Mouse (Mus musculus) right cerebral cortex, adult 18-20 months (tissue): ENCODE data around the gene Ripk1.

Experiments
- DNase-seq: peaks from one replicate; pipeline ENCODE4 v3.0.0; 2022; ENCODE audit warnings: mixed read lengths

Gene Ripk1

DNA sequence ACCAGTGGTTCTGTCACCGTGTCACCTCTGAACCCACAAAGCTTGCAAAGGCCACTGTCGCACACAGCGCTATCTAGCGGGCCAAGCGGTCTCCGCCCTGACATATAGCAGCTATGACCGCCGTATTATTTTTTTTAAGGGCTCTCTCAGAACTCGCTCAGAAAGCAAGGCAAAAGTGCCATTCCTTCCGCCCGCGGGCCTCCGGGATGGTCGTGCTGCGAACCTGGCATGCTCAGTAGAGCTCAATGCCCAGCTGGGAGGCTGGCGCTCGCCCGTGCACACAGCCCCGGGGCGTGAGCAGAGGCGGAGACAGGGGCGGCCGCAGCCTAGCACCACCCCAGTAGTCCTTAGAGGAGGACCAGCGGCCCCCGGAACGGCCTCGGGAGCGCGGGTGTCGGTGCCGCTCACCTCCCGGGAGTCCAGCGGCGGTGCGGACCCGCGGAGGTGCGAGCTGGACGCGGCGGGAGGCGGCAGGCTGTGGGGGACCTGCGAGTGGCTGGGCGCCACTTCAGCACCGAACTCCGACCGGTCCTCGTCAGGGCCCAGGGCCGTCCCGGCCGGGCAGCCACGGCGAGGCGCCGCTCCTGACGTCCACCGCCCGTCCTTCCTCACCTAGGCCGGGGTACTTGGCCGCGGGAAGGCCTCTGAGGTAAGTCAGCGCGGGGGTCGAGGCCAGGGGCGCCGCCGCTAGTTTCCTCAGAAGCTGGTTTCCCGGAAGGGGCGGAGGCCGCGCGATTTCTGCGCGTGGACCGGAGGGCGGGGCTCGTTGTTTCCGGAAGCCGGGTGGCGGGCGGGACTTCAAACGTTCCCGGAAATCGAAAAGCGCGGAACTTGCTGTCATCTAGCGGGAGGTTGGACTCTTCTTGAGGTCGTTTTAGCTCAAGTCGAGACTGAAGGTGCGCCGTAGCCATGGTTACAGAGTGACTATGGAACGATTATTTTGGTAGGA, at the start of gene Ripk1, which contains the start of gene Serpinb6a:
Gene Ripk1, plus strand, starts transcription at position 306 of the 949 bp plus-strand sequence.
Gene Serpinb6a, minus strand, starts transcription at position 737 of the 949 bp plus-strand sequence.
- peak; percentile 93 for DNase-seq

DNA sequence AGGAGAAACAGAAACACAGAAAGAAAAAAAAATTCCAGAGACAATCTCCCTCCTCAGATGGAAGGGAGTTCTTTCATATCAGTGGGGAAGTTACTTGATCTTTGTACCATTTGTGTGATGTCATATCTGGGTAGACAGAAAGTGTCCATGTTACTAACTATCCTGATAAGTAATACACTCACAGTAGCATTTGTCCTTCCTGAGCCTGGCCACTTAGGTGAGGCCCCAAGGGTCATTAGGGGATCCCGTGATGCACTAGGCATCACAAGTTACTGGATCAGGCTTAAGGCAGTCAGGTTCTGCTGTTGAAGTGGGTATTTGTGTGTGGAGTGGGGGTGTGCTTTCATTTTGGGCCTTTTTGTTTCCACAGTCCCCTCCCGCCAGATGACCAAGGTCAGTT, 49.2 kb upstream of the Ripk1 start:
- no peak for DNase-seq

DNA sequence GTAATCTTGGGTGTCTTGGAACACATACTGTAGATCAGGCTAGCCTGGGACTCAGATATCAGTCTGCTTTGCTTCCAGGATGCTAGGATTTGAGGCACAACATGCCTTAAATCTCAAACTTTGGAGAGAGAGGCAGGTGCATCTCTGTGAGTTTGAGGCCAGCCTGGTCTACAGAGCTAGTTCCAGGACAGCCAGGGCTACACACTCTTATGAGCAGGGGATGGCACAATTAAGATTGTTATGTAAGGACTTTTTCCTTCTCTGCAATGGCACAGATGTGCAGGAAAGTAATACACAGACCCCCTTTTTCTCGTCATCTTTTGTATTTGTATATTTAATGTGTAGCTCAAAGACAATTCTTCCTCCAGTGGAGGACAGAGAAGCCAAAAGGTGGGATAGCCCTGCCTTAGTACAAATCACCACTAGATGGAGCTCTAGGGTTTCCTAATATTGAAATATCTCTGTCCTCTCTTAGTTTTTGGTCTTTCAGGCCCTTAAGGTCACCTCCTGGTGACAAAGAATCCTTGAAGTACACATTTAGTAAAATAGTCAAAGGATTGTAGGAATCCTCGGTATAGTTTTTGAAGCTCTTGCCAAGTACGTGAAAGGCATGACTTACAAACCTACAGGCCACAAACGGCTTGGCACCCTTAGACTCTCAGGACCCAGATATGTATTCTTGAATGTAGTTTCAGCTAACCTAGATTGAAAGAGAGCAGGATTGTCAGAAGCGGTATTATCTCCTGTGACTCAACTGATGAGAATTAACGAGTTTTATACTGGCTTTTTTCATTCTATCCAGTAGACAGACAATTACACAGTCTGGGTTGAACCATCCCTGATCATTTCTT, 45.4 kb upstream of the Ripk1 start:
- DNase-seq, result no peak

DNA sequence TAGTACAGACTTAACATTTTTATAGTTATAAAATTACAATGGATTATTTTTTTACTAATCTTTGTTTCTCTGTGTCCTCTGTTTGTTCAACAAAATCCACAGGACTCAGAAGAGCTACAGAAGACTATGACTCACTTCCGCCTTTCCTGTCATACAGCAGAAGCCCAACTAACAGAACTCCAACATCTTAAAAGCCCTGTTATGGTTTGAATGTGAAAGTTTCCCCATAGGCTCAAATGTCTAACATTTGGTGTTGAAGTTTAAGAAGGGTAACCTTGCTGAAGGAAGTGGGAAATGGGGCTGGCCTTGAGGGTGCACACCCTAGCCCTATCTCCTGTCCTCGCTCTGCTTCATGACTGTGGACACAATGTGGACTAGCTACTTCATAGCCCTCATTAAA, 42.4 kb upstream of the Ripk1 start:
- no peak for DNase-seq

DNA sequence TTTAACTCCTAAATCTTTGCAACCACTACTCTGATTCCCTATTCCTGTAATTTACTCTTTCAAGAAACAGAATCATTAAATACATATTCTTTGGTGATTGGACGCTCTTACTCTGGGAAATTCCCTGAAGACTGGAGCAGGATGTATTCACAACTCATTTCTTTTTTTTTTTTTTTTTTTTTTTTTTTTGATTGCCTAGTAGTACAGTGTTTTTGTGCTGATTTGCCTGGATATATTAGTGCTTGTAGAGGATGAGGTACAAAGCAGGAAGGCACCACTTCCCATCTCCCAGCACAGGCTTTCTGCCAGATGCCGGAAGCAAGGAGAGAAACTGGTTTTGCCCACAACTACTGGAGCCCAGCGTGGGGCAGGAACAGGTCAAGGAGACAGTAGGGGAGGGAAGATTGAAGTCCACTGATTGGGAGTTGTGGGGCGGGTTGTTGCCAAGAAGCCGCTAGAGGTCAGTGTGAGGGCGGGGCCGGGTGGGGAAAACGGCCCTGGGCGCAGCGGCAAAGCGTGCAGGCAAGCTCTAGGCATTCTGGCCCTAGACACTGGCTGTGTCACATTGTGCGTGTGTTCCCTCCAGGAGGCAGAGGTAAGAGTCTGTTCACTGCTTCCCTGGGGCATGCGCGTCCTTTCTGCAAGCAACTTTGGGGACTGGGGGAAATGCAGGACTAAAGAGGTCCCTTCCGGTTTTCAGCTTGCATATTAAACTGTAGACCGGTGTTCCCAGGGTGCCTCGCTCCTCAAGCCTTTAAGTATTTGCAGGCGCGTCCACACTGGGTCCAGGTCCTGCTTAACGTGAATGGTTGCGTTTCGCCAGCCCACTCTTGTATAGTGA, 37.7 kb upstream of the Ripk1 start, which contains the start of gene Nqo2:
Gene Nqo2, plus strand, starts transcription at position 482 of the 841 bp plus-strand sequence.
- DNase-seq, result peak; percentile 48

DNA sequence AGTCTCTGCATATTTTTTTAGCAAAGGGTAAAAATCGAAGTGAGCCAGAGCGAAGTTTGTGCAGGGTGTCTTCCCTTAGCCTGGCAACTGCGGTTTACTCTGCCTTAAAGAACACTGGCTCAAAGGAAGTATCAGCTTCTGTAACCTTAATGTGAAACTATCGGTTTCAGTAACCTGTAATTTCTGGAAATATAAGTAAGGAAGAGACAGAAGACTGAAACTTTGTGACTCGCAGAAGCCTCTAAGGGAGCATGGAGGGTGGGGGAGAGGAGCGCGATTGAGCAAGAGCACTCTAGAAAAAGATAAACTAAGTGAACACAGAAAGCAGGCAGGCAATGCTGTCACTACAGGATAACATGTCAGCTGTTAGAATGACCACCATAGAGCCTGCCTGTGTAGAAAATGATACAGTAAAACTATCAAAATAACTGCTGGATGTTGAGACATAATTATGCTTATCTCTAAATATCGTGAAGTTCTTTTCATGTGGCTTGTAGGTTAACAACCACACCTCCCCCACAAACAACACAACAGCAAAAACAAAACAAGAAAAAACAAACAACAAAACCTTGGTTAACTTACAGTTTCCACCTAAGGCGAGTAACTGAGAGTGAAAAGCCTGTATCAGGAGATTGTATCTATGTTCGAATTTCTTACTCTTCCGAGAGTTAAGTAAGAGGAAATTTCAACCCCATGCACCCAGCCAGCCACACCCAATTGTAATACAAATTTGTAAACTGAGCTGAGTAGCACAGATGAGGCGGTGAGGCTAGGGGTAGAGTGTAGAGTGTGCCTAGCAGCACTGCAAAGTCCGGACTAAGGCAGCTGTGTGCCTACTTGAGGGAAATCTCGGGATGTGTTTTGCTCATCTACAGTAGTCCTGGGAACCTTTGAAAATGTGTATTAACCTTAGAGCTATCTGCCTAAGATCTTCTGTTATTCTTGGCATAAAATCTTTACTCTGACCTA, 36.8 kb upstream of the Ripk1 start:
- DNase-seq, result no peak

DNA sequence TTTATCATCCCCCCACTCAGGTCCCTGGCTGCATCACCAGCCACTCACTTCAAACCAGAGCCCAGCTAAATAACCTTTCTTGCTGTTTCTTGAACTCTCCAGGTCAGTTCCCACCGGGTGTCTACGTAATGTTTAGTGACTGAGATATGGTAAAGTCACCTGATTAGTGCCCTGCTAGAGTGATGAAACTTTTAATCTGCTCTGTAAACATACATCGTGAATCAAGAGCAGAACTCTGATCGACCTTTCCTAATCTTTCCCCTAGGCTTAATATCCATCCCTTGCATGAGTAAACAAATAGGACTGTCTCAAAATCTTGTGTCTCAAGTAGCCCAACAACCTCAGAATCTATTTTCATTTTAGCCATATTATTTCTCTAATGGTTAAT, 36.1 kb upstream of the Ripk1 start:
- no peak for DNase-seq

DNA sequence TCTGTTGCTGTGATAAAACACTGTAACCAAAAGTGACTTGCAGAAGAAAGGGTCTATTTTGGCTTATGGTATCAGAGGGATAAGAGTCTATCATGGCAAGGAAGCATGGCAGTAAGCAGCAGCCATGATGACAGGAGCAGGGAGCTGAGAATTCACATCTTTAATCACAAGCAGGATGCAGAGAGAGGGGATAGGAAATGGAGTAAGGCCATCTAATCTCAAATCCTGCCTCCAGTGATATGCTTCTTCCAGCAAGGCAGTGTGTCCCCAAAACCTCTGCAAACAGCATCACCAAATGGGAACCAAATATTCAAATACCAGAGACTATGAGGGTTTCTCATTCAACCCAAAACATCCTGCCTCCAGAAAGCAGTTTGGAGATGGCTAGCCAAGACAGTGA, 35.6 kb upstream of the Ripk1 start:
- DNase-seq, result no peak

DNA sequence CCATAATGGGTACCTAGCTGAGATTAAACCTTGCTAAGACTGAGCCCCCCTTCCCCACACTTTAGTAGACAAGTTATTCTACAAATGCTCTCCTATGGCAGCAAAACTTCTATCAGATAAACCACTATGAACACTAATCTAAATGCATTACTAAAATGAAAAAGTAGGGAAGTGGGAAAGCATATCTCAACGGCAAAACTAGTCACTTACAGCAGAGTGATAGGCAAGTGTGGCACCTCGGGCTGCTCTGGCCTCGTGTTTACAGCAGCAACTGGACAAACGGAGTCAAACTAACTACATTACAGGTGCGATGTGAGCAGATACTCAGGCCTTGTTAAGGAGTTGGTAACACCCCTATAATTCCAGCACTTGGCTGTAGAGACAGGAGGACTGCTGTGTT, 12.5 kb upstream of the Ripk1 start:
- DNase-seq, result no peak

DNA sequence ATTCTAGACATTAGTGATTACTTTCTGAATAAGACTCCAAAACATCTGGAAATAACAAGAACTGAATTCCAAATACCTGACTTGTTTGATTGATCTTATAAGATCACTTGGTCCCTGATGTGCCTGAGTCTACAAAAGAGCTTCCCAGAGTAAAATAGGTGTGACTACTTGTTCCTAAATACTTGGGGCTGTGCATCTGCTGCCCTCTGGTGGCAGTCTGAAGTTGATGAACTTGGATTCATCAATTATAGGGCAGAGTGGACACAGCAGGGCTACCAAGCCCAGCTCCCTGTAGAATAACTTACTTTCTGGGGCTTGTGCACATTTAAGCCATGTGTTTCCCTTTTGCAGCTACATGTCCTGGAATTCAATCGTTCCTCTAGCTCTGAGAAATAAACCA, 7.0 kb upstream of the Ripk1 start:
- DNase-seq, result peak; percentile 63

DNA sequence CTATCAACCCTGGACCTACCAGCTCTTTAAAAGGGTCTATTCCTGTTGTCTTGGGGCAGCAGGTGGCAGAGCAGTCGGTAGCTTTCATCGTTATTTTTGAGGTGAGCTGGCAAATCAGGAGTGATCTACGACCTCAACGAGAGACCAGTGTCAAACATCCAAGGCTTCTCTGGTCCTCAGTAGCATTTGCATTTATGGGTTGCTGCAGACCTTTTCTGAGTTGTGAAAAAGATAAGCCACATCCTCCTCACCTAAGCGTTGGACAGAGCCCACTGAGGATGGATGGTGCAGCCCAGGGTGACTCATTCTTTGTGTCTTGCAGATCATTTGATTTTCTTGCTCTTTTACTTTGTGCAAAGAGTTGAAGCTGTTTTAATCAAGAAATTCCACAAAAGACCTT, 895 bp downstream of the Ripk1 start:
- no peak for DNase-seq

DNA sequence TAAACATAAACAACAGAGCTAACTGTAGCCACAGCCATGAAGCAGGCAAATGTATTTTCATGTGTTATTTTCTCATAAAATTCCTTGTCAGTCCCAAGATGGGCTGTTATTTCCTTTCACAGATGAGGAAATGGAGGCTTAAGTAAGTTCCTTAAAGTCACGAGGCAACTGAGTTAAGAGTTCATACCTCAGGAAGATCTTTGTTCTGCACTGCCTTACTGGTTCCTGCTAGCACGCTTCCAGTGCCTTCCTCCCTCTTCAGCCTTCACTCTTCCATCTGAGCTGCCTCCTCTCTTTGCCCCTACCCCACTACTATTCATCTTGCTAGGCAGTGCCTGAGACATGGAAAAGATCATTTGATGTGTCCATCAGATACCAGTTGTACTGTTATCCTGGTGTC, 5.1 kb downstream of the Ripk1 start:
- no peak for DNase-seq

DNA sequence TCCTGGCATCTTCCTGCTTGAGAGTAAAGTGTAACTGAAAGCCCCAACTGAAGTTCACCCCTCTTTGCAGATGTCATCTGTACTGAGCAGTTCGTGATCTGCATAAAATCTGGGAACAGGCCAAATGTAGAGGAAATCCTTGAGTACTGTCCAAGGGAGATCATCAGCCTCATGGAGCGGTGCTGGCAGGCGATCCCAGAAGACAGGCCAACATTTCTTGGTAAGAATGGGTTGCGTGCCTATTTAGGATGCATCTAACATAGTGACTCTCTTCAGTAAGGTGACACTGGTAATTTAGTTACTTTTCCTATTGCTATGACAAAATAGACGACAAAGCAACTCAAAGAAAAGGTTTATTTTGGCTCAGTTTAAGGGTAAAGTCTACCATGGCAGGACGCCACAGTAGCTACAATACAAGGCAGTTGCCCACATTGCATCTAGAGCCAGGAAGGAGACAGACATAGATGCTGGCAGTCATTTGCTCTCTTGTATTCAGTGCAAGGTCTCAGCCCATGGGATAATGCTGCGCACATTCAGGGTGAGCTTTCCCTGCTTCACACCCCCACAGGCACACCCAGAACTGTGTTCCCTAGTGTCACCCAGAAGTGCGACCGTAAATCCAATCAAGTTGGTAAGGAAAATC, 14.9 kb downstream of the Ripk1 start:
- DNase-seq, result no peak

DNA sequence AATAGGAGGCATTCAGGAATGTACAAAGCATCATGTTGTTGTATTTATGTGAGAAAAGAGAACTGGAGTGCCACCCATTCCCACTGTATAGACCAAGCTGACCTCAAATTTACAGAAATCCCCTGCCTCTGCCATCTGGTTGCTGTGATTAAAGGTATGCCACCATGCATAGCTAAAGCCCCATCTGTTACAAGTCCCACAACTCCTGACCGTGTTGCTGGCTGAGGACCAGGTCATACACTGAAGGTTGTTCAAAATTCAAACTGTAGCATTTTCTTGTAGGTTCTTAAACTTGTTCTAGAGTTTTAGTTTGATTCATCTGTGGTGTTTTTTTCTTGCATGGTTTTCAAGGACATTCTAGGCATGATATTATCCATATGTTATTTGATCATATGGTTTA, 16.4 kb downstream of the Ripk1 start:
- no peak for DNase-seq

DNA sequence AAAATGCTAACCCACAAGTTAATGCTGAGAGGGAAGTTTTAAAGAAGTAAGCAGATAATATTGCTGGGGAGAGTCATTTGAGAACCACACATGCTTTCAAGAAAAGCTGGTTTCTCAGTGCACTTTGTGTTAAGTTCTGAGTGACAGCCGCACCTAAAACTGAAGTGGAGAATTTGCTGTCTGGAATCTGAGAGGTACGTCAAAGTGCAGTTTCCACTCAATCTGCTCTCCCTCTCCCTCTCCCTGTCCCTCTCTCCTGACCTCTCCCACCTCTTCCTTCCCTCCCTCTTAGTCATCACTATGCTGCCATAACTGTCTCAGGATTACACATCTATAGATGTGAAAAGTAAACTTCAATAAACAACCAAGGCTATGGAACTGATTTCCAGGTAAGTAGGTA, 19.8 kb downstream of the Ripk1 start:
- DNase-seq, result no peak

DNA sequence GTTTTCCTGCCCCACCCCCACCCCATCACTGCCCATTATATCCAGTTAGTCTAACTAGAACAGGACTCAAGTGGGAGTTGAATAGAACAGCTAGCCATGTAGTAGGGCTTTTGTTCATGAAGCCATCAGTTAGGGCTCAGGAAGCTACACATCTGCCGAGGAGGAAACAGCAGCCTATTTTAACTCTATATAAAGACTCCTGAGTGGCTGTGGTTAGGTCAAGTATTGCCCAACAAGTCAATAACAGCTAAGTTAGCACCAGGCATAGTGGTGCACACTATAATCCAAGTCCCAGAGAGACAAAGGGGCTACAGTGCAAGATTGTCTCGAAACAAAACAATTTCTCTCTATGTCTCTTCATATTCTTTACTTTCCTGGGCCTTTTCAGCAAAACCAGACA, 29.9 kb downstream of the Ripk1 start:
- no peak for DNase-seq

DNA sequence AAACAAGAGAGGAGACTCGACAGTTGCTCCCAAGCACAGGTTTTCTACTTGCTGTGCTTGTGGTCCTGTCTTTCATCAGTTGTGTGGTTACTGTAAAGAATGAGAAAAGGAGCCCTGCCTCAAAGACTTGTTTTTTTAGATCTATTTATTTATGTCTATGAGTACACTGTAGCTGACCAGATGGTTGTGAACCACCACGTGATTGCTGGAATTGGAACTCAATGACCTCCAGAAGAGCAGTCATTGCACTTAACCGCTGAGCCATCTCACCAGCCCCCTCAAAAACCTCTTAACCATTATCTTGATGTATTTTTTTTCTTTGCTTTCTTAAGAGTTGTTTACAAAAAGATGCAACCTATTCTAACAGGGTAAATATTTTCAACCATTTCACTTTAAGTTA, 33.3 kb downstream of the Ripk1 start:
- DNase-seq, result no peak

DNA sequence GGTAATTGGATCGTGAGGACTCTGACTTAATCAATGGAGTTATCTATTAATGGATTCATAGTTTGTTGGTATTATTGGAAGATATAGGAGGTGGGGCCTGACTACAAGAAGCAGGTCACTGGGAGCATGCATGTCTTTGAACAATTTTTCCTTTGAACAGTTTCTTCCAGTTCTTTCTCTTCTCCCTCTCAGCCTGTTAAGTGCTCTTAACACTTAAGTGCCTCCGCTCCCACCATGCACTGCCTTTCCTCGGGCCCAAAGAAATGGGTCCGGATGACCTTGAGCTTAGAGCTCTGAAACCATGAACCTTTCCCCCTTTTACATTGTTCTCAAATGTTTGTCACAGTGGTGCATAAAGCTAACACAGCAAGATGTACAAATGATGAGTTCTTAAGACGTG, 34.6 kb downstream of the Ripk1 start:
- DNase-seq, result no peak

DNA sequence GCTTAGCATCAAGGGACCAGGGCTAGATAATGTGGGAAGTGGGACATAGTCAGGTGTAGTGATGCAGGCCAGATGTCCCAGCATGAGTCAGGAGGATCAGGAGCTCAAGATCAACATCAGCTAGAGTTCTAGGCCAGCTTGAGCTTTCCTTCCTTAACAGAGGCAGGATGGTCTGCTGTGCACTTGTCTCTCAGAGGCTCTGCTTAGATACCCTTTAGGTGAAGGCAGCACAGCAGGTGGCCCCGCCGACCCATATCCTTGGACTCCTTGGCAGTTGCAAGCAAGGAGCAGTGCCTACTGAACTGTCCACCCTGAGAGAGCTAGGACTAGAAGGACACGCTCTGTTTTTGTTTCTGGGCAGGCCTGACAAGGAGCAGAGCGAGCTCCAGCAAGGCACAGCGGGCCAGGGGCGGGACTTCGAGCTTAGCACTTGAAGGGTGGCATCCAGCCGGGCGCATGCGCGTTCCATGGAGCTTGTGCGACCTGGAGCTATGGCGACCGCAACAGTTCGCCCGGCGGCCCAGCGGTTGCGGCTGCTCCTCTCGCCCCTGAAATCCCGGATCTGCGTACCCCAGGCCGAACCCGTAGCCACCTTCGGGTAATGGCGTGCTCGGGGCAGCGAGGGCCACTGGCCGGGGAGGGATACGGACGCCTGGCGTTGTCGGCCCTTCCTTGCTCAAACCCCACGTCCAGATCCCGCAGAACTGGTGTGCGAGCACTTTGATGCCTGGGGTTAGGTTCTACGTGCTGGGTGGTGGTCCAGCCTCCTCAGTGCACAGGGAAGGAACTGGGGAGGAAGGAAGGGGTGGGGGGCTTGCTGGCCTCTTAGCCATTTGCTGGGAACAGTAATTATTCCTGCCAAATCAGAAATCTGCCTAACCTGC, 35.3 kb downstream of the Ripk1 start, which contains the start of gene Bphl:
Gene Bphl, plus strand, starts transcription at position 426 of the 884 bp plus-strand sequence.
- peak; percentile 96 for DNase-seq

DNA sequence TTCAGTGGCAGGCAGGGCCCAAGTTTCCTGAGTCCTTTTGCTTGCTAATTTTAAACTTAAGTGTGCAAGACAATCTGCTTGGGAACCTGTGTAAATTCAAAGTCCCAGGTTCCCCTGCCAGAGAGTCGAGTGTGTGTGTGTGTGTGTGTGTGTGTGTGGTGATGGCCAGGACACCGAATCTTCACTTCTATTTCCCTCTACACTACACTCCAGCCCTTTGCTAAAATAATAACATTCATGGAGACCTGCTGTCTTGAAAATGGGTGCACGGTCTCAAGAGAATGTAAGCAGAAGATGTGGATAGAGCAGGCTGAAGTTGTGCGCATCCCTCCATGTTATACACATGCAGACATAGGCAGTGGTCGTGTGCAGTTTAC, 35.9 kb downstream of the Ripk1 start:
- no peak for DNase-seq
